Mouse (Mus musculus) megakaryocyte, embryonic 14.5 days (primary cell): ENCODE data around the gene Itga1.

Experiments used
- FLI1 ChIP-seq: IDR thresholded peaks from 2 replicates; pipeline ENCODE4 v1.6.1; 2012; ENCODE audit warnings: low read length, inconsistent platforms, mixed read lengths
- GATA1 ChIP-seq: IDR thresholded peaks from 3 replicates; pipeline ENCODE4 v1.6.1; 2012; ENCODE audit warnings: mixed read lengths, low read length, inconsistent platforms, borderline replicate concordance

DNA sequence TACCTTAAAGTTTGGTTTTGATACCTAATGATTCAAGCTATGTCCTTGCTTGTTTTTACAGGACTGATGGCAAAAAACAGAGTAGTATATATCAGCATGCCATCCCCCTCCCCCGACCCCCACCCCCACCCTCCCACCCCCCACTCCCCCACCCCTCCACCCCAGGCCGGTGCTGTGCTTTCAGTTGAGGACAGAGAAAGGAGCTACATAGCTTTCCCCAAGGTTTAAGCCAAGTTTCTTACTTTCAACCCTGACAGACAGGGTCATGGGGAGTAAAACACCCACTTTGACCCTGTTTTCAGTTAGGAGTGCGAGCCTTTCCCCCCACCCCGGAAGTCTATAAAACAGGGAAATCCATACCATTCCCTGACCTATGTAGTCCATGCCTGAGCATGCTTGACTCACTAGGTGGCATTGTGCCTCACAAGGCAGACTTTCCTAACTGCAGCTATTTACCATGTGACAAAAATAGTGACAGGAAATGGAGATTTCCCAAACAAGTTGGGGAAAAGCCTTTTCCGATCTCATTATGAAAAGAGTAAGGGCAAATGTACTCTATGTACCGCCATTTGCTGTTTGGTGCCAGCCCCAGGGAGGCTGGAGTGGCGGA lies 98.2 kb downstream of the Itga1 start:
- TF ChIP-seq FLI1, result no peak
- TF ChIP-seq GATA1, result no peak
